Mouse (Mus musculus) gastrocnemius, postnatal 36 days (tissue): ENCODE measurements around the gene Olfr871. TPM values are rescaled to one million over a fixed set of nuclear protein-coding genes. Genes with fewer than 3 reads are reported as not detected.
"Not testable (repeated sequence)": the region's sequence is repeated elsewhere in the genome, so short reads cannot be mapped to it uniquely, and the experiment has no call there.

Experiments used
- DNase-seq, 2 experiments: peaks; one replicate each; pipeline ENCODE4 v3.0.0; 2022
- intact Hi-C: fragments of 180-260 bp; cut with DNase I; formaldehyde crosslinking; loops from one replicate; pipeline ENCODE4 v1.15.1; 2025
- long read RNA-seq, 2 experiments: library from polyadenylated mRNA; stranded (forward); transcript quantifications; one replicate each; pipeline ENCODE4 v2.0.0; 2021
- total RNA-seq, 2 experiments: library from RNA; stranded (reverse); gene quantifications; 2 replicates each; pipeline ENCODE4 v1.2.3; 2021

Gene Olfr871
- not detected for total RNA-seq
- long read RNA-seq, experiment 1: 0 reads
- long read RNA-seq, experiment 2: 0 reads

- DNase-seq: no peak
- intact Hi-C loops: no loop called here
These were observed at the start of gene Olfr871 for GRCm38 (mm10) chr9:20211907-20212306. TSS of gene Olfr871 (plus strand) at chr9:20212207.

- intact Hi-C loops: no loop called here
- DNase-seq: no peak
These were observed 38.0 kb upstream of the Olfr871 start, which contains the start of gene Olfr870 for GRCm38 (mm10) chr9:20173957-20174356. TSS of gene Olfr870 (minus strand) at chr9:20174057.

DNA sequence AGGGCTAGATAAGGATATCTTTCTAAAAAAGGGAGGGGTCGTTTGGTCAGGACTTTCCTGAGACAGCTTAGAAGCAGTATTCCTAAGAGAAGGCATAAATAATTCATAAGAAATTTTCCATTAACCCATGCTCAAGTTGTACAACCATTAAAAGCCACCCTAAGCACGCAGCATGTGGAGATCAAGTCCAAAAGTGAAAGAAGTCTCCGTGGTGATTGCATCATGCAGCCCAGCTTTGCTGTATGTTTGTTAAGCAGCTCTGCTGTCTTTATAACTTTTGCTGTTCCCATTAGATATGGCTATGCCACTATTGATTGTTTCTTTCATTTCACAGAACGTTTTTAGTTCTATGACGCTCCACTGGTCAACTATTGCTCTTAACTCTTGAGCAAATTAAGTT is 32.5 kb upstream of the Olfr871 start:
- DNase-seq: no peak
- intact Hi-C loops: no loop called here

DNA sequence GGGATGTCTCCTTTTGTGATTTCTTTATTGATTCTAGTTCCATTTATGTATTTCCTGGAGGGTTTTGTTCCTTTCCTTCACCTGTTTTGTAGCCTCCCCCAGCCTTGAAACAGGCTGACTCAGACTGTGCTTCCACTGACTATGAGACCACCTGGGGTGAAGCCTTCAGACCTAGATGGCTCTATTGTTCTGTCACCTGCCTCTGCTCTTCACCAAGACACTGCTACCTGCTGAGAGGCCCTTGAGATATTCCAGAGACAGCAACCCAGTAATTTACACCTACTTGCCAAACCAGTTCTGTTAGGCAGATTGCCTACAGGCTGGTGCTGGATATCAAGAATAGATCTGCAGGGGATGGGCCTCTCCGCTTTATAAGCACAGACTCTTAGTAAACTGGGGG is 9.9 kb upstream of the Olfr871 start:
- DNase-seq: no peak
- intact Hi-C loops: no loop called here

- DNase-seq, intact Hi-C loops: not testable (repeated sequence)
These were observed 8.5 kb upstream of the Olfr871 start for GRCm38 (mm10) chr9:20203413-20203984.

DNA sequence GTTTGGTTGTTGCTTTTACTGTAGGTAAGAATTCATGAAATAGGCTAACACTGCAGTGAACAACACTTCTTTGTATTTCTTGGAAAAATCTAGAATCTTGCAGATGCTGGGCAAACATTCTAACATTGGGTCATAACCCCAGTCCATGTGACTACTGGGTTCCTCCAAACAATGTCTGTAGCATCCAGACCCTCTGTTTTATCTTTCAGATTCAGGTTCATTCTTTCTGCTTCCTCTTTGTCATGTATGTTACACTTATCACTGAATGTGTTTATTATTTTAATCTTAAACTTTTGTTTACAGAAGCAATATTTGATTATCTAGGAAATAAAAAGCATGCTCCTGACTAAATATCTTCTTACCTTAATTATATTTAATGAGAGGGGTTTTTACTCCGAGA is 1.2 kb upstream of the Olfr871 start:
- intact Hi-C loops: no loop called here
- DNase-seq: no peak

- intact Hi-C loops: no loop called here
- DNase-seq: no peak
These were observed 530 bp upstream of the Olfr871 start for GRCm38 (mm10) chr9:20211477-20211876.

DNA sequence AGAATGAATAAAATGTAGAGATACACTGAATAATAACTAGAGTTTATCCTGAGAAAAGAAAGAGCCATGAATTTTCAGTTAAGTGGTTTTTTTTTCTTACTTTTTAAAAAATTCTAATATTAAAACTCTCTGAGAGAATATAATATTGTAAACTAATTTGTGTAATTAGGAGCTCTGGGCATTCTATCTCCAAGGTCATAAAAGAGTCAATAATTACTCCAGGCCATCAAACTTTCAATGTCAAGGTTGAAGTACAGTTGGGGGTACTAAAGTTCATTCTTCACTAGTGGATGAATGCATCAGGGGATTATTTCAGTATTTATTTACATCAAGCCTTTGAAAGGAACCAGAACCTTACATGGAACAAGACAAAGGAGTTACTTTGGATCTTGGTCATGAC is 24.8 kb downstream of the Olfr871 start, which contains the start of gene Olfr872:
Olfr872 (plus strand) TSS at position 301 of the 400 bp plus-strand sequence.
- no peak for DNase-seq
- intact Hi-C loops: no loop called here

DNA sequence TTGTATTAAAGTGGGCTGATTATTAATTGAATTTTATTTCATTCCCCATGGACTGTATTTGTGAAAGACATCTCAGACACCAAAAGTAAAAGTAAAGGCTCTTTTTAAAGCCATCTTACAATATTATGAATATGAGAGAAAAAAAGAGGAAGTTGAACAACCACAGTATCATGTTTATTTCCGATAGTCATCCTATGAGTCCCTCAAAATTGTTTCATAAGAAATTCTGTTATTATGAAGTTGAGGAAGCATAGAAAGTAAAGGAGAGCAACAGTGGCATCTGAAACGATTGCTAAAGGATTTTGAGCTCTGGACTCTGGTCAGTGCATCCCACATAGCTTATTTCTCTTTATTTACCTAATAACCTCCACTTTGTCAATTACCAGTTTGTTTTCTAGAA is 25.4 kb downstream of the Olfr871 start:
- DNase-seq: no peak
- intact Hi-C loops: no loop called here

Other genes with a start within 250 kb of the Olfr871 start
- gene Olfr866, start 184.2 kb upstream of the Olfr871 start, total RNA-seq: not detected
- gene Olfr867, start 154.6 kb upstream of the Olfr871 start, total RNA-seq: not detected
- gene Olfr868, start 113.6 kb upstream of the Olfr871 start, total RNA-seq: not detected
- gene Olfr869, start 83.2 kb upstream of the Olfr871 start, total RNA-seq: not detected
- not detected for gene Olfr870, start 38.1 kb upstream of the Olfr871 start, total RNA-seq
- gene Olfr872, start 24.9 kb downstream of the Olfr871 start, total RNA-seq: not detected
- not detected for gene Olfr39, start 70.1 kb downstream of the Olfr871 start, total RNA-seq
- gene Olfr873, start 86.3 kb downstream of the Olfr871 start, total RNA-seq: not detected
- not detected for gene Olfr18, start 123.9 kb downstream of the Olfr871 start, total RNA-seq
- gene Zfp560, start 173.0 kb downstream of the Olfr871 start, total RNA-seq: 10 to 100 TPM in 1 of 2 experiments, 1 to 10 TPM in 1; 9.2 to 10.8 TPM
- gene Zfp26, start 248.0 kb downstream of the Olfr871 start, total RNA-seq: 1 to 10 TPM; 7.6 to 9.4 TPM